Mouse (Mus musculus): ENCODE data around the gene Cyp19a1. TPM values are rescaled to one million over a fixed set of nuclear protein-coding genes. Genes with fewer than 3 reads are reported as not detected.

Cyp19a1 gene
- polyA plus RNA-seq, 1 experiment from 2014 or later: not detected

- 73% methylated on average over 5 of the region's 5 CpGs for WGBS
- Histone ChIP-seq H3K27me3 (ENCODE audit: control insufficient read depth, insufficient read depth, low read length) (no peaks in the 10 kb centered on the region), H3K27ac (ENCODE audit: low read depth, low read length) (no peak overlapping the region), H3K4me2 (no peak overlapping the region), H3K4me1 (ENCODE audit: control insufficient read depth, insufficient read depth, low read length) (no peaks in the 10 kb centered on the region), H3K36me3 (ENCODE audit: control insufficient read depth, insufficient read depth, low read length) (no peaks in the 10 kb centered on the region), H3K9ac (ENCODE audit: low read length) (no peak overlapping the region), H3K9me3 (ENCODE audit: control insufficient read depth, low read length) (no peaks in the 10 kb centered on the region; the same call in 1 of the 2 replicates), H3K4me3 (ENCODE audit: low read depth, low read length) (no peak overlapping the region)
- DNase-seq (ENCODE audit: low spot score, missing footprints): no peak
- ATAC-seq (ENCODE audit: low FRiP score): no peak
Measured at GRCm38 (mm10) chr9:54194790-54195189, 73.1 kb downstream of the Cyp19a1 start.

GRCm38 (mm10) chr9:54191435-54191834 is 76.5 kb downstream of the Cyp19a1 start:
- DNase-seq (ENCODE audit: low spot score, missing footprints) (no peak), ATAC-seq (ENCODE audit: low FRiP score) (no peak)
- no peak overlapping the region for H3K9ac ChIP-seq (ENCODE audit: low read length)
- no peak overlapping the region for H3K27ac ChIP-seq (ENCODE audit: low read depth, low read length)
- no peaks in the 10 kb centered on the region for H3K4me1 ChIP-seq (ENCODE audit: control insufficient read depth, insufficient read depth, low read length)
- H3K27me3 ChIP-seq (ENCODE audit: control insufficient read depth, insufficient read depth, low read length): no peaks in the 10 kb centered on the region
- 78% methylated on average over 3 of the region's 3 CpGs for WGBS
- no peaks in the 10 kb centered on the region; the same call in 1 of the 2 replicates for H3K9me3 ChIP-seq (ENCODE audit: control insufficient read depth, low read length)
- H3K4me3 ChIP-seq (ENCODE audit: low read depth, low read length): no peak overlapping the region
- H3K36me3 ChIP-seq (ENCODE audit: control insufficient read depth, insufficient read depth, low read length): no peaks in the 10 kb centered on the region
- H3K4me2 ChIP-seq: no peak overlapping the region

GRCm38 (mm10) chr9:54182484-54182883 is 85.4 kb downstream of the Cyp19a1 start:
- ATAC-seq (ENCODE audit: low FRiP score) (no peak), DNase-seq (ENCODE audit: low spot score, missing footprints) (no peak)
- H3K36me3 ChIP-seq (ENCODE audit: control insufficient read depth, insufficient read depth, low read length): no peaks in the 10 kb centered on the region
- H3K27me3 ChIP-seq (ENCODE audit: control insufficient read depth, insufficient read depth, low read length): no peaks in the 10 kb centered on the region
- H3K4me1 ChIP-seq (ENCODE audit: control insufficient read depth, insufficient read depth, low read length): no peaks in the 10 kb centered on the region
- no peak overlapping the region for H3K27ac ChIP-seq (ENCODE audit: low read depth, low read length)
- no peak overlapping the region for H3K9ac ChIP-seq (ENCODE audit: low read length)
- H3K9me3 ChIP-seq (ENCODE audit: control insufficient read depth, low read length): no peaks in the 10 kb centered on the region
- H3K4me2 ChIP-seq: no peak overlapping the region
- no peak overlapping the region for H3K4me3 ChIP-seq (ENCODE audit: low read depth, low read length)
- WGBS: 86% methylated on average over 7 of the region's 7 CpGs

GRCm38 (mm10) chr9:54181330-54181729 is 86.6 kb downstream of the Cyp19a1 start:
- H3K27me3 ChIP-seq (ENCODE audit: control insufficient read depth, insufficient read depth, low read length): no peaks in the 10 kb centered on the region
- no peak overlapping the region for H3K4me2 ChIP-seq
- no peak overlapping the region for H3K4me3 ChIP-seq (ENCODE audit: low read depth, low read length)
- H3K36me3 ChIP-seq (ENCODE audit: control insufficient read depth, insufficient read depth, low read length): no peaks in the 10 kb centered on the region
- no peak overlapping the region for H3K27ac ChIP-seq (ENCODE audit: low read depth, low read length)
- ATAC-seq (ENCODE audit: low FRiP score) (no peak), DNase-seq (ENCODE audit: low spot score, missing footprints) (peak; percentile 93)
- H3K9me3 ChIP-seq (ENCODE audit: control insufficient read depth, low read length): no peaks in the 10 kb centered on the region
- whole genome bisulfite sequencing: 19% methylated on average over 2 of the region's 2 CpGs
- no peaks in the 10 kb centered on the region for H3K4me1 ChIP-seq (ENCODE audit: control insufficient read depth, insufficient read depth, low read length)
- 0 out of 2 replicates have a peak overlapping the region, but pooled peaks have one; percentile 12 for H3K9ac ChIP-seq (ENCODE audit: low read length)

GRCm38 (mm10) chr9:54180216-54180615 is 87.7 kb downstream of the Cyp19a1 start:
- Histone ChIP-seq H3K27me3 (ENCODE audit: control insufficient read depth, insufficient read depth, low read length) (no peaks in the 10 kb centered on the region), H3K9me3 (ENCODE audit: control insufficient read depth, low read length) (no peaks in the 10 kb centered on the region), H3K9ac (ENCODE audit: low read length) (no peak overlapping the region), H3K27ac (ENCODE audit: low read depth, low read length) (no peak overlapping the region), H3K36me3 (ENCODE audit: control insufficient read depth, insufficient read depth, low read length) (no peaks in the 10 kb centered on the region), H3K4me1 (ENCODE audit: control insufficient read depth, insufficient read depth, low read length) (no peaks in the 10 kb centered on the region), H3K4me3 (ENCODE audit: low read depth, low read length) (no peak overlapping the region), H3K4me2 (no peak overlapping the region)
- WGBS: 73% methylated on average over 17 of the region's 17 CpGs
- ATAC-seq (ENCODE audit: low FRiP score) (no peak), DNase-seq (ENCODE audit: low spot score, missing footprints) (no peak)

- no peaks in the 10 kb centered on the region for H3K27me3 ChIP-seq (ENCODE audit: control insufficient read depth, insufficient read depth, low read length)
- ATAC-seq (ENCODE audit: low FRiP score) (no peak), DNase-seq (ENCODE audit: low spot score, missing footprints) (no peak)
- no peak overlapping the region for H3K4me2 ChIP-seq
- no peaks in the 10 kb centered on the region for H3K9me3 ChIP-seq (ENCODE audit: control insufficient read depth, low read length)
- 50% methylated on average over 5 of the region's 5 CpGs for WGBS
- no peaks in the 10 kb centered on the region for H3K4me1 ChIP-seq (ENCODE audit: control insufficient read depth, insufficient read depth, low read length)
- no peak overlapping the region for H3K4me3 ChIP-seq (ENCODE audit: low read depth, low read length)
- H3K9ac ChIP-seq (ENCODE audit: low read length): no peak overlapping the region
- H3K36me3 ChIP-seq (ENCODE audit: control insufficient read depth, insufficient read depth, low read length): no peaks in the 10 kb centered on the region
- H3K27ac ChIP-seq (ENCODE audit: low read depth, low read length): no peak overlapping the region
Measured at GRCm38 (mm10) chr9:54169489-54169888, 98.4 kb downstream of the Cyp19a1 start.

- H3K27me3 ChIP-seq (ENCODE audit: control insufficient read depth, insufficient read depth, low read length): no peaks in the 10 kb centered on the region
- no peaks in the 10 kb centered on the region for H3K36me3 ChIP-seq (ENCODE audit: control insufficient read depth, insufficient read depth, low read length)
- peak; percentile 31 for DNase-seq (ENCODE audit: low spot score, missing footprints)
- H3K9ac ChIP-seq (ENCODE audit: low read length): no peak overlapping the region
- no peak overlapping the region for H3K4me2 ChIP-seq
- no peak overlapping the region for H3K27ac ChIP-seq (ENCODE audit: low read depth, low read length)
- no peak overlapping the region for H3K4me3 ChIP-seq (ENCODE audit: low read depth, low read length)
- 90% methylated on average over 10 of the region's 10 CpGs for WGBS
- no peaks in the 10 kb centered on the region for H3K4me1 ChIP-seq (ENCODE audit: control insufficient read depth, insufficient read depth, low read length)
- ATAC-seq (ENCODE audit: low FRiP score): no peak
- H3K9me3 ChIP-seq (ENCODE audit: control insufficient read depth, low read length): no peaks in the 10 kb centered on the region
Measured at GRCm38 (mm10) chr9:54168425-54168824, 99.5 kb downstream of the Cyp19a1 start.

- no peak overlapping the region for H3K4me3 ChIP-seq (ENCODE audit: low read depth, low read length)
- no peak for DNase-seq (ENCODE audit: low spot score, missing footprints)
- no peaks in the 10 kb centered on the region for H3K36me3 ChIP-seq (ENCODE audit: control insufficient read depth, insufficient read depth, low read length)
- 75% methylated on average over 5 of the region's 5 CpGs for WGBS
- no peaks in the 10 kb centered on the region for H3K4me1 ChIP-seq (ENCODE audit: control insufficient read depth, insufficient read depth, low read length)
- no peaks in the 10 kb centered on the region for H3K27me3 ChIP-seq (ENCODE audit: control insufficient read depth, insufficient read depth, low read length)
- ATAC-seq (ENCODE audit: low FRiP score): no peak
- H3K9me3 ChIP-seq (ENCODE audit: control insufficient read depth, low read length): no peaks in the 10 kb centered on the region
- no peak overlapping the region for H3K27ac ChIP-seq (ENCODE audit: low read depth, low read length)
- no peak overlapping the region for H3K9ac ChIP-seq (ENCODE audit: low read length)
- H3K4me2 ChIP-seq: no peak overlapping the region
Measured at GRCm38 (mm10) chr9:54163117-54163516, 104.8 kb downstream of the Cyp19a1 start.

- no peak overlapping the region for H3K4me2 ChIP-seq
- H3K4me1 ChIP-seq (ENCODE audit: control insufficient read depth, insufficient read depth, low read length): no peaks in the 10 kb centered on the region
- no peak for ATAC-seq (ENCODE audit: low FRiP score)
- H3K27ac ChIP-seq (ENCODE audit: low read depth, low read length): no peak overlapping the region
- H3K27me3 ChIP-seq (ENCODE audit: control insufficient read depth, insufficient read depth, low read length): no peaks in the 10 kb centered on the region
- H3K9me3 ChIP-seq (ENCODE audit: control insufficient read depth, low read length): no peaks in the 10 kb centered on the region
- H3K9ac ChIP-seq (ENCODE audit: low read length): no peak overlapping the region
- 87% methylated on average over 5 of the region's 5 CpGs for WGBS
- no peak for DNase-seq (ENCODE audit: low spot score, missing footprints)
- no peak overlapping the region for H3K4me3 ChIP-seq (ENCODE audit: low read depth, low read length)
- no peaks in the 10 kb centered on the region for H3K36me3 ChIP-seq (ENCODE audit: control insufficient read depth, insufficient read depth, low read length)
Measured at GRCm38 (mm10) chr9:54153679-54154078, 114.2 kb downstream of the Cyp19a1 start.

- WGBS: 90% methylated on average over 1 of the region's 1 CpGs
- Histone ChIP-seq H3K27me3 (ENCODE audit: control insufficient read depth, insufficient read depth, low read length) (no peaks in the 10 kb centered on the region), H3K4me3 (ENCODE audit: low read depth, low read length) (no peak overlapping the region), H3K4me1 (ENCODE audit: control insufficient read depth, insufficient read depth, low read length) (no peaks in the 10 kb centered on the region), H3K9me3 (ENCODE audit: control insufficient read depth, low read length) (no peaks in the 10 kb centered on the region), H3K9ac (ENCODE audit: low read length) (no peak overlapping the region), H3K36me3 (ENCODE audit: control insufficient read depth, insufficient read depth, low read length) (no peaks in the 10 kb centered on the region), H3K27ac (ENCODE audit: low read depth, low read length) (no peak overlapping the region), H3K4me2 (no peak overlapping the region)
- ATAC-seq (ENCODE audit: low FRiP score) (no peak), DNase-seq (ENCODE audit: low spot score, missing footprints) (no peak)
Measured at GRCm38 (mm10) chr9:54139191-54139590, 128.7 kb downstream of the Cyp19a1 start.

Data from midbrain, embryonic 11.5 days (tissue).